Mouse (Mus musculus) brain, embryonic 14.5 days (tissue): ENCODE results near the gene Diras2.

Experiments used
- CTCF ChIP-seq: fragments of 200-500 bp; IDR thresholded peaks from 2 replicates; pipeline ENCODE4 v1.5.1; 2012; ENCODE audit warnings: inconsistent platforms, mild to moderate bottlenecking, moderate library complexity, borderline replicate concordance; ENCODE audit not compliant: insufficient read depth, insufficient read length; ENCODE audit errors: extremely low read depth
- POLR2A ChIP-seq: fragments of 200-500 bp; IDR thresholded peaks from 2 replicates; pipeline ENCODE4 v1.6.1; 2012; ENCODE audit warnings: mild to moderate bottlenecking, inconsistent platforms, borderline replicate concordance; ENCODE audit not compliant: poor library complexity, insufficient read depth, insufficient read length, severe bottlenecking; ENCODE audit errors: extremely low read depth

DNA sequence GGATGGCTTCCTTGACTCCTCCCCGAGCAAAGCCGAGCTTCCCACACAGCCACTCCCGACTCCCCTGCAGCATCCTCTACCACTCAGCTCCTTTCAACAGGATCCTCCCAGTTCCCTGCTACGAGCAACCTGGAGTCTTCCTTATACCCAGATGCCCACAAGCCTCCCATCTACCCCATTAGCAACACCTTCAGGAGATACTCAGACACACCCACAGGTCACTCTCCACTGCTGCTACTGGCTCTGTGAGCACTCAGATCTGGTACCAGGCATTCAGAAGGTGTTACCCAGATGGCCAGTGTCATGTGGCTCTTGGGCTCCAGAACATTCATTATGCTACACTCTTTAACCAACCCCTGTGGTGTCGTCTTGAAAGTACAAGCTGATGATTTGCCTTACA is 11.7 kb downstream of the Diras2 start:
- TF ChIP-seq CTCF (no peak), POLR2A (no peak)
